Mouse (Mus musculus): ENCODE measurements around the gene Srcin1. TPM values are rescaled to one million over a fixed set of nuclear protein-coding genes. Genes with fewer than 3 reads are reported as not detected.

Gene Srcin1
- total RNA-seq, 2 experiments from 2014 or later, result not detected

- ATAC-seq (replicated peaks; ENCODE audit: low FRiP score, poor library complexity, severe bottlenecking), result peak; percentile 10; the same call in 1 of the 2 replicates
These were observed 64.2 kb downstream of the Srcin1 start for GRCm38 (mm10) chr11:97511661-97512369.

GRCm38 (mm10) chr11:97510966-97511660 lies 64.9 kb downstream of the Srcin1 start:
- peak; percentile 75 for ATAC-seq (replicated peaks; ENCODE audit: low FRiP score, poor library complexity, severe bottlenecking)

GRCm38 (mm10) chr11:97509715-97510485 lies 66.1 kb downstream of the Srcin1 start:
- no peak for ATAC-seq (replicated peaks; ENCODE audit: low FRiP score, poor library complexity, severe bottlenecking)

- no peak for ATAC-seq (replicated peaks; ENCODE audit: low FRiP score, poor library complexity, severe bottlenecking)
These were observed 66.9 kb downstream of the Srcin1 start for GRCm38 (mm10) chr11:97509058-97509457.

- ATAC-seq (replicated peaks; ENCODE audit: low FRiP score, poor library complexity, severe bottlenecking), result no peak
These were observed 67.8 kb downstream of the Srcin1 start for GRCm38 (mm10) chr11:97508198-97508597.

GRCm38 (mm10) chr11:97506331-97506730 lies 69.7 kb downstream of the Srcin1 start:
- no peak for ATAC-seq (replicated peaks; ENCODE audit: low FRiP score, poor library complexity, severe bottlenecking)

GRCm38 (mm10) chr11:97505784-97506183 lies 70.2 kb downstream of the Srcin1 start:
- no peak for ATAC-seq (replicated peaks; ENCODE audit: low FRiP score, poor library complexity, severe bottlenecking)

GRCm38 (mm10) chr11:97502846-97503245 lies 73.1 kb downstream of the Srcin1 start:
- ATAC-seq (replicated peaks; ENCODE audit: low FRiP score, poor library complexity, severe bottlenecking), result no peak

- no peak for ATAC-seq (replicated peaks; ENCODE audit: low FRiP score, poor library complexity, severe bottlenecking)
These were observed 73.6 kb downstream of the Srcin1 start for GRCm38 (mm10) chr11:97502383-97502782.

- ATAC-seq (replicated peaks; ENCODE audit: low FRiP score, poor library complexity, severe bottlenecking), result 0 out of 2 replicates have a peak, but pooled peaks have one; percentile 8
These were observed 75.1 kb downstream of the Srcin1 start for GRCm38 (mm10) chr11:97500720-97501448.

- ATAC-seq (replicated peaks; ENCODE audit: low FRiP score, poor library complexity, severe bottlenecking), result no peak
These were observed 75.9 kb downstream of the Srcin1 start, which contains the start of gene 4933428G20Rik for GRCm38 (mm10) chr11:97499865-97500719. Gene 4933428G20Rik (minus strand): TSS chr11:97500340.

- no peak for ATAC-seq (replicated peaks; ENCODE audit: low FRiP score, poor library complexity, severe bottlenecking)
These were observed 78.4 kb downstream of the Srcin1 start for GRCm38 (mm10) chr11:97497543-97497942.

GRCm38 (mm10) chr11:97492836-97493235 lies 83.2 kb downstream of the Srcin1 start:
- ATAC-seq (replicated peaks; ENCODE audit: low FRiP score, poor library complexity, severe bottlenecking), result no peak

- ATAC-seq (replicated peaks; ENCODE audit: low FRiP score, poor library complexity, severe bottlenecking), result no peak
These were observed 84.3 kb downstream of the Srcin1 start for GRCm38 (mm10) chr11:97491640-97492039.

- ATAC-seq (replicated peaks; ENCODE audit: low FRiP score, poor library complexity, severe bottlenecking), result peak; percentile 58
These were observed 86.2 kb downstream of the Srcin1 start for GRCm38 (mm10) chr11:97489589-97490324.

- no peak for ATAC-seq (replicated peaks; ENCODE audit: low FRiP score, poor library complexity, severe bottlenecking)
These were observed 88.3 kb downstream of the Srcin1 start for GRCm38 (mm10) chr11:97487656-97488055.

GRCm38 (mm10) chr11:97485661-97486060 lies 90.3 kb downstream of the Srcin1 start:
- no peak for ATAC-seq (replicated peaks; ENCODE audit: low FRiP score, poor library complexity, severe bottlenecking)

- ATAC-seq (replicated peaks; ENCODE audit: low FRiP score, poor library complexity, severe bottlenecking), result no peak
These were observed 96.2 kb downstream of the Srcin1 start for GRCm38 (mm10) chr11:97479824-97480223.
